In the genomic region with DNA sequence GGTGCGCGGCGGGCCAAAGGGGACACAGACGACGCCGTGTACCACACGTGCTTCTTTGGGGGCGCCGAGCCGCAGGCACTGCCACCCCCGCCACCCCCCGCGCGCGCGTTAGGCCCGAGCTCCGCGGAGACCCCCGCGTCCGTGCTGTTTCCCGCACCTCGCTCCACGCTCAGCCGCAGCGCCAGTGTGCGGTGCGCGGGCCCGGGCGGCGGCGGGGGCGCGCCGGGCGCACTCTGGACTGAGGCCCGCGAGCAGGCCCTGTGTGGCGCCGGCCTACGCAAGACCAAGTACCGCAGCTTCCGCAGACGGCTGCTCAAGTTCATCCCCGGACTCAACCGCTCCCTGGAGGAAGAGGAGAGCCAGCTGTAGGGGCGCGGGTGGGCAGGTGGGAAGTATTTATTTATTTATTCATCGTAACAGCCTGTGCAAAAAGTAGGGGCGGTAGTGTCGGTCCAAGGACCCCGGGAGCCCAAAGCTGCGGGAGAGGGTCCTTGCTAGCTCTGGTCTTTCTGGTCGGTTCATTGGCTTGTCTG, we compare ENCODE assay signal across 8 mouse cellular contexts. TPM values are rescaled to one million over a fixed set of nuclear protein-coding genes. Genes with fewer than 3 reads are reported as not detected.
DNase-seq lines count a peak whose midpoint lies in the region; ATAC-seq and TF ChIP-seq lines count a peak whose summit lies in the region.
"Had no signal": no experiment of that assay in that cellular context is flagged by ENCODE, and none has a peak within 500 bp of the region (broad histone marks: within the 10 kb centered on the region; RNA-seq: fewer than 3 reads in every experiment).

No protein-coding gene starts in this region.

- DNase-seq in layer of hippocampus, adult 2 months (ENCODE audit: low spot score in 2 of 2): no peak
- no peak for DNase-seq in layer of hippocampus, adult 8-10 months (ENCODE audit: low spot score in 2 of 2)
- DNase-seq in forebrain, embryonic 11.5 days (ENCODE audit: low spot score): no peak
- no peak for DNase-seq in urinary bladder, adult 2 months (ENCODE audit: low spot score)
- DNase-seq in layer of hippocampus, adult 9-10 months (ENCODE audit: low spot score): no peak

- WGBS in forebrain, embryonic 11.5 days: 56% methylated on average over 56 of the region's 56 CpGs
- 61% methylated on average over 56 of the region's 56 CpGs for WGBS in hindbrain, embryonic 13.5 days
- 59% methylated on average over 56 of the region's 56 CpGs for WGBS in midbrain, embryonic 15.5 days

- peak overlapping the region; percentile 24; the same call in 1 of the 2 replicates for H3K4me2 ChIP-seq in forebrain, embryonic 11.5 days (ENCODE audit: low read depth, low read length, severe bottlenecking)
- H3K4me2 ChIP-seq in hindbrain, embryonic 13.5 days: peak overlapping the region; percentile 50
- H3K4me2 ChIP-seq in midbrain, embryonic 15.5 days: peak overlapping the region; percentile 46

- H3K4me3 ChIP-seq in layer of hippocampus, adult 2 months: no peak overlapping the region
- H3K4me3 ChIP-seq in forebrain, embryonic 11.5 days (ENCODE audit: low read depth, low read length): no peak overlapping the region
- H3K4me3 ChIP-seq in hindbrain, embryonic 13.5 days: peak overlapping the region; percentile 26
- peak overlapping the region; percentile 24 for H3K4me3 ChIP-seq in midbrain, embryonic 15.5 days

- peaks cover 3% of the 10 kb centered on the region for H3K36me3 ChIP-seq in forebrain, embryonic 11.5 days (ENCODE audit: control insufficient read depth, insufficient read depth, low read length)
- peaks cover 27% of the 10 kb centered on the region for H3K36me3 ChIP-seq in hindbrain, embryonic 13.5 days
- H3K36me3 ChIP-seq in midbrain, embryonic 15.5 days (replicated peaks): no peaks in the 10 kb centered on the region

- H3K27ac ChIP-seq in layer of hippocampus, adult 2 months: peak overlapping the region; percentile 88
- no peak overlapping the region for H3K27ac ChIP-seq in forebrain, embryonic 11.5 days (ENCODE audit: low read depth, low read length)
- no peak overlapping the region for H3K27ac ChIP-seq in hindbrain, embryonic 13.5 days
- H3K27ac ChIP-seq in midbrain, embryonic 15.5 days: no peak overlapping the region

- H3K4me1 ChIP-seq in forebrain, embryonic 11.5 days (replicated peaks; ENCODE audit: control insufficient read depth, insufficient read depth, low read length): no peaks in the 10 kb centered on the region
- peaks cover 28% of the 10 kb centered on the region for H3K4me1 ChIP-seq in hindbrain, embryonic 13.5 days (replicated peaks)
- no peaks in the 10 kb centered on the region; the same call in 1 of the 2 replicates for H3K4me1 ChIP-seq in midbrain, embryonic 15.5 days

- no peaks in the 10 kb centered on the region; the same call in 1 of the 2 replicates for H3K27me3 ChIP-seq in forebrain, embryonic 11.5 days (ENCODE audit: control insufficient read depth, insufficient read depth, low read length)
- peaks cover 14% of the 10 kb centered on the region; the same call in 1 of the 2 replicates for H3K27me3 ChIP-seq in hindbrain, embryonic 13.5 days
- H3K27me3 ChIP-seq in midbrain, embryonic 15.5 days (replicated peaks): no peaks in the 10 kb centered on the region
- H3K27me3 ChIP-seq: Patski had no signal

- no peaks in the 10 kb centered on the region for H3K9me3 ChIP-seq in forebrain, embryonic 11.5 days (ENCODE audit: control insufficient read depth, low read length)
- no peaks in the 10 kb centered on the region for H3K9me3 ChIP-seq in hindbrain, embryonic 13.5 days
- H3K9me3 ChIP-seq in midbrain, embryonic 15.5 days: no peaks in the 10 kb centered on the region

- no peak overlapping the region for H3K9ac ChIP-seq in forebrain, embryonic 11.5 days (ENCODE audit: low read length)
- peak overlapping the region; percentile 59; the same call in 1 of the 2 replicates for H3K9ac ChIP-seq in hindbrain, embryonic 13.5 days
- H3K9ac ChIP-seq in midbrain, embryonic 15.5 days: no peak overlapping the region

- TF ChIP-seq CTCF in layer of hippocampus, adult 2 months (conservative IDR thresholded peaks at IDR 0.05): no peak

- no peak for ATAC-seq in forebrain, embryonic 11.5 days (replicated peaks; ENCODE audit: low FRiP score)
- peak; percentile 28; the same call in 1 of the 2 replicates for ATAC-seq in hindbrain, embryonic 13.5 days (ENCODE audit: low FRiP score)
- no peak for ATAC-seq in midbrain, embryonic 15.5 days (replicated peaks)
- ATAC-seq: Patski had no signal

RNA-seq across cellular contexts. Expression of a gene that starts 7.7 kb away (rescaled TPM):
- 10 to 100 TPM; 79.5 to 82.7 TPM for total RNA-seq in layer of hippocampus, adult 2 months (2021)
- 10 to 100 TPM; 57.6 to 64.4 (median 61.9) TPM for total RNA-seq in layer of hippocampus, adult 8-10 months (2022)
- polyA plus RNA-seq in forebrain, embryonic 11.5 days (2014; fragmentation: Nextera tagmentation; extraction: Ambion mirVana): 4.6 and 5.6 TPM in 2 replicates
- 1.7 and 1.8 TPM in 2 replicates for polyA plus RNA-seq in hindbrain, embryonic 13.5 days (2015; fragmentation: Nextera tagmentation; extraction: Ambion mirVana)
- polyA plus RNA-seq in midbrain, embryonic 15.5 days (2015; fragmentation: Nextera tagmentation; extraction: Ambion mirVana): 1.3 and 1.9 TPM in 2 replicates
- polyA plus RNA-seq in urinary bladder, adult 2 months (2012; rRNA removed): 8.7 and 9.7 TPM in 2 replicates

RNA-seq across cellular contexts. Expression of a gene that starts 22.4 kb away (rescaled TPM):
- 10 to 100 TPM; 39.8 to 54.8 TPM for total RNA-seq in layer of hippocampus, adult 2 months (2021)
- 10 to 100 TPM; 50.3 to 89.6 (median 71.5) TPM for total RNA-seq in layer of hippocampus, adult 8-10 months (2022)
- 2.6 and 2.7 TPM in 2 replicates for polyA plus RNA-seq in forebrain, embryonic 11.5 days (2014; fragmentation: Nextera tagmentation; extraction: Ambion mirVana)
- 4.9 and 5.0 TPM in 2 replicates for polyA plus RNA-seq in hindbrain, embryonic 13.5 days (2015; fragmentation: Nextera tagmentation; extraction: Ambion mirVana)
- 4.2 and 4.9 TPM in 2 replicates for polyA plus RNA-seq in midbrain, embryonic 15.5 days (2015; fragmentation: Nextera tagmentation; extraction: Ambion mirVana)
- polyA plus RNA-seq in urinary bladder, adult 2 months (2012; rRNA removed): 11.7 and 12.4 TPM in 2 replicates

RNA-seq across cellular contexts. Expression of a gene that starts 52.4 kb away (rescaled TPM):
- 10 to 100 TPM; 50.6 to 53.3 TPM for total RNA-seq in layer of hippocampus, adult 2 months (2021)
- total RNA-seq in layer of hippocampus, adult 8-10 months (2022): 10 to 100 TPM; 43.4 to 48.1 (median 46.1) TPM
- polyA plus RNA-seq in forebrain, embryonic 11.5 days (2014; fragmentation: Nextera tagmentation; extraction: Ambion mirVana): 62.1 and 65.7 TPM in 2 replicates
- polyA plus RNA-seq in hindbrain, embryonic 13.5 days (2015; fragmentation: Nextera tagmentation; extraction: Ambion mirVana): 82.9 and 84.6 TPM in 2 replicates
- 83.9 and 84.3 TPM in 2 replicates for polyA plus RNA-seq in midbrain, embryonic 15.5 days (2015; fragmentation: Nextera tagmentation; extraction: Ambion mirVana)
- 40.5 and 54.0 TPM in 2 replicates for polyA plus RNA-seq in urinary bladder, adult 2 months (2012; rRNA removed)

RNA-seq across cellular contexts. Expression of a gene that starts 57.8 kb away (rescaled TPM):
- 10 to 100 TPM; 85.1 to 87.8 TPM for total RNA-seq in layer of hippocampus, adult 2 months (2021)
- total RNA-seq in layer of hippocampus, adult 8-10 months (2022): 10 to 100 TPM; 81.2 to 96.0 (median 85.4) TPM
- 15.0 and 16.0 TPM in 2 replicates for polyA plus RNA-seq in forebrain, embryonic 11.5 days (2014; fragmentation: Nextera tagmentation; extraction: Ambion mirVana)
- 19.6 and 20.5 TPM in 2 replicates for polyA plus RNA-seq in hindbrain, embryonic 13.5 days (2015; fragmentation: Nextera tagmentation; extraction: Ambion mirVana)
- polyA plus RNA-seq in midbrain, embryonic 15.5 days (2015; fragmentation: Nextera tagmentation; extraction: Ambion mirVana): 23.3 and 24.9 TPM in 2 replicates
- polyA plus RNA-seq in urinary bladder, adult 2 months (2012; rRNA removed): 24.8 and 27.1 TPM in 2 replicates

Comparison
In these comparisons a context has a peak if more than half of its experiments do, and no peak if none do; other contexts are left out.
1. H3K4me3 ChIP-seq: peak in hindbrain, embryonic 13.5 days (single experiment) and midbrain, embryonic 15.5 days (single experiment); none in layer of hippocampus, adult 2 months (single experiment) and forebrain, embryonic 11.5 days (single experiment).
2. Peak in every context shown above with its lines, with median percentiles within 50 percentile points of each other: H3K4me2 ChIP-seq.